Mouse (Mus musculus): ENCODE data around the gene Trim44.

Trim44 gene

GRCm38 (mm10) chr2:102288676-102289075 is 119.0 kb downstream of the Trim44 start:
- DNase-seq (ENCODE audit: low read depth) = no peak

GRCm38 (mm10) chr2:102287369-102287768 is 120.3 kb downstream of the Trim44 start:
- DNase-seq (ENCODE audit: low read depth) = no peak

- DNase-seq (ENCODE audit: low read depth) = no peak
These were observed 125.5 kb downstream of the Trim44 start for GRCm38 (mm10) chr2:102282081-102282480.

GRCm38 (mm10) chr2:102279779-102280178 is 127.8 kb downstream of the Trim44 start:
- no peak for DNase-seq (ENCODE audit: low read depth)

GRCm38 (mm10) chr2:102277946-102278345 is 129.7 kb downstream of the Trim44 start:
- peak; percentile 30 for DNase-seq (ENCODE audit: low read depth)

- DNase-seq (ENCODE audit: low read depth) = no peak
These were observed 134.3 kb downstream of the Trim44 start for GRCm38 (mm10) chr2:102273280-102273679.

- no peak for DNase-seq (ENCODE audit: low read depth)
These were observed 139.9 kb downstream of the Trim44 start for GRCm38 (mm10) chr2:102267582-102268339.

GRCm38 (mm10) chr2:102266911-102267310 is 140.7 kb downstream of the Trim44 start:
- no peak for DNase-seq (ENCODE audit: low read depth)

GRCm38 (mm10) chr2:102259139-102259538 is 148.5 kb downstream of the Trim44 start:
- no peak for DNase-seq (ENCODE audit: low read depth)

- DNase-seq (ENCODE audit: low read depth) = no peak
These were observed 148.9 kb downstream of the Trim44 start for GRCm38 (mm10) chr2:102258682-102259081.

GRCm38 (mm10) chr2:102257964-102258605 is 149.5 kb downstream of the Trim44 start:
- DNase-seq (ENCODE audit: low read depth) = no peak

GRCm38 (mm10) chr2:102256591-102257335 is 150.9 kb downstream of the Trim44 start:
- no peak for DNase-seq (ENCODE audit: low read depth)

GRCm38 (mm10) chr2:102256100-102256499 is 151.5 kb downstream of the Trim44 start:
- DNase-seq (ENCODE audit: low read depth) = no peak

GRCm38 (mm10) chr2:102253204-102253603 is 154.4 kb downstream of the Trim44 start:
- DNase-seq (ENCODE audit: low read depth) = no peak

- DNase-seq (ENCODE audit: low read depth) = no peak
These were observed 155.0 kb downstream of the Trim44 start for GRCm38 (mm10) chr2:102252651-102253050.

Measured in c-Kit-positive CD71-negative TER-119-negative erythroid progenitor cells, embryonic 14.5 days (primary cell).